8 mouse cellular contexts compared by ENCODE assay signal in the genomic region with DNA sequence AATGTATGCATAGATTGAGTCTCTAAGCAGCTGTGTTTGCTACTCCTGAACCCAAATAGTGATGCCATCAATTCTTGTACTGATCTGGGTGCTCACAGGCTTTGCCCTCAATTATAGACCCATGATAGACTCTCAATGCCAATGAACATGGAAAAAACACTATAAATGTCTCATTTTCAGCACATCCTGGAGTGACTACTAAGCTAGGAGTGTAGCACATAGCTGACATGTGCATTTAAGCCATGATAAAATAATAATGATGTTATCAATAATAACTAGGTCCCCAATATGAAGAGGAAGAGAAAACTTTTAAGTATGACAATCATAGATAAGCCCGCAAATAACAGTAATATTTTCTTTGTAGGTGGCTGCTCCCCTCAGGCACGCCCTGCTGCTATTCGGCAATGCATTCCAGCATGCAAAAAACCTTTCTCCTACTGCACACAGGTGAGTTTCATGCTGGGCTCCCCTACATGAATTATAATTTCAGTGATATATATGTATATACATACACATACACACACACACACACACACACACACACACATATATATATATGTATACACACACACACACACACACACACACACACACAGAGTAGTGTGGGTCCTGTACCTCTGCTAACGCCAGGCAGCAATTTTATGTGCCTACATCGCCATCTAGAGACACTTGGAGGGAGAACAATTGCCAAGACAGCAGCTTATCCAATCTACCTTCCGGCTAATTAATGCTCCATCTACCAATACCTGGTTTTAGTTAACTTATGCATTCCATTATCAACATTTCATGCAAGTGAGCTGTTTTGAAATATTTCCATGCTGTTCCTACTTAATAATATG.
DNase-seq lines count a peak whose midpoint lies in the region; ATAC-seq lines count a peak whose summit lies in the region.

No protein-coding gene starts in this region.

- no peaks in the 10 kb centered on the region for H3K9me3 ChIP-seq in neural tube, embryonic 14.5 days (ENCODE audit: control insufficient read depth, low read length)

- H3K4me3 ChIP-seq in neural tube, embryonic 14.5 days (ENCODE audit: low read depth, low read length) = no peak overlapping the region

- peak; percentile 88 for ATAC-seq in neural tube, embryonic 14.5 days (ENCODE audit: low read depth)

- 49% methylated on average over 6 of the region's 6 CpGs for WGBS in neural tube, embryonic 14.5 days

- H3K27ac ChIP-seq in neural tube, embryonic 14.5 days (ENCODE audit: low read depth, low read length) = no peak overlapping the region

- H3K9ac ChIP-seq in neural tube, embryonic 14.5 days (replicated peaks; ENCODE audit: low read depth, low read length) = no peak overlapping the region

- H3K27me3 ChIP-seq in neural tube, embryonic 14.5 days (ENCODE audit: control insufficient read depth, insufficient read depth, low read length) = no peaks in the 10 kb centered on the region

- no peak overlapping the region for H3K4me2 ChIP-seq in neural tube, embryonic 14.5 days (ENCODE audit: low read depth, low read length)

- intact Hi-C loops in left cerebral cortex, postnatal 4 days (cut with DNase I) = loop anchor here (10.0 kb wide), 2 partner anchors 1318 to 1818 kb away; no protein-coding TSS in a partner anchor

- H3K36me3 ChIP-seq in neural tube, embryonic 14.5 days (ENCODE audit: control insufficient read depth, insufficient read depth, low read length) = no peaks in the 10 kb centered on the region

- peak; percentile 11 to 63 for DNase-seq in adrenal gland, adult (ENCODE audit: inconsistent age in 2 of 2, low spot score in 1 of 2)
- no peak for DNase-seq in adrenal gland, postnatal 4 days (ENCODE audit: low spot score in 2 of 2)
- peak; percentile 61 for DNase-seq in NIH3T3 (ENCODE audit: low read depth)
- peak; percentile 25 for DNase-seq in embryo, embryonic 9.5 days (ENCODE audit: extremely low spot score)
- peak; percentile 16 for DNase-seq in hindlimb bud, embryonic 11.5 days (ENCODE audit: extremely low spot score, low read depth, low spot score)
- DNase-seq in left cerebral cortex, postnatal 4 days = peak; percentile 36
- no peak for DNase-seq in spleen, postnatal 36 days (ENCODE audit: low spot score in 2 of 2)

- no peaks in the 10 kb centered on the region for H3K4me1 ChIP-seq in neural tube, embryonic 14.5 days (ENCODE audit: control insufficient read depth, insufficient read depth, low read length)

Comparison
In these comparisons a context has a peak if more than half of its experiments do, and no peak if none do; other contexts are left out.
1. DNase-seq: peak in adrenal gland, adult (2 of 2), NIH3T3 (single experiment), embryo, embryonic 9.5 days (single experiment), hindlimb bud, embryonic 11.5 days (single experiment) and left cerebral cortex, postnatal 4 days (single experiment); none in adrenal gland, postnatal 4 days (0 of 2) and spleen, postnatal 36 days (0 of 2).